Mouse (Mus musculus): Measurements from ENCODE around the gene Spg11.

Spg11 gene

GRCm38 (mm10) chr2:122117961-122118958 lies at the start of gene Spg11:
Gene Spg11 (minus strand): TSS chr2:122118386.
- in situ Hi-C loops (cut with MseI, MboI), result no loop called here

- in situ Hi-C loops (cut with MseI, MboI), result no loop called here
Measured at GRCm38 (mm10) chr2:122164293-122164692, 46.1 kb upstream of the Spg11 start.

GRCm38 (mm10) chr2:122163430-122164195 lies 45.4 kb upstream of the Spg11 start:
- in situ Hi-C loops (cut with MseI, MboI), result no loop called here

DNA sequence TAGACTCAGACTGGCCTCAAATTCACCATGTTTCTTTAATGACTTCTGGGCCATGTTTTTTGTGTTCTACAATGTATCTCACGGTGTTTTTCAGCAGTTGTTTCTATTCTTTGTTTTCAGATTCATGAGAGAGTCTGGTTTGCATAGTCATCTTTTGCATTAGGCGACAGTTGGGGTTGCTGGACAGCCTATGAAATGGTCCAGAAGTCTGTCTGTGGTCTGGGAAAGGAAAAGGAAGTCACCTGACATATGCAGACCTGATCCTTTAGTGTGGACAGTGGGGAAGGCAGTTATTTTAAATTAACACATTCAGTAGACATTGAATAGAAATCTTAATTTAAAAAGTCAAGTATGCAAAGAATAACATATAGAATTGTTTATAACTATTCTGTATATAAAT lies 44.3 kb upstream of the Spg11 start:
- in situ Hi-C loops (cut with MseI, MboI), result no loop called here

DNA sequence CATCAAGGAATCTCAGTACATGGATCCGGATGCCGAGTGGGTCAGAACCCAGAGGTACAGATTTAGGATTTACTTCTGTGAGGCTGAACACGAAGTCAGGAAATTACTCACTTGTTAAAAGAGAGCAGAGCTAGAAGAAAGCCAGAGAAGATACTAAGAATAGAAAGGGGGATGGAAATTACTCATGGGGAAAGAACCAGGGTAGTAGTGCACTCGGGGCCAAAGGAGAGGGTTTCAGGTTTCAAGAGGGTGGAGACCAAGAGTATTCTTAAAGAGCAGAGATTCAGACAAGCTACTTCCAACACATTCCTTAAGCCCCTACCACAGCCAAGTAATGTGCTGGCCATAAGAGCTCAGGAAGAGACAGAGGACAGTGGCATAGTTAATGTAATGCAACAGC lies 43.4 kb upstream of the Spg11 start:
- in situ Hi-C loops (cut with MseI, MboI), result no loop called here

- in situ Hi-C loops (cut with MseI, MboI), result no loop called here
Measured at GRCm38 (mm10) chr2:122160680-122161079, 42.5 kb upstream of the Spg11 start, which contains the start of gene Trim69. Gene Trim69 (plus strand): TSS chr2:122160700.

GRCm38 (mm10) chr2:122159667-122160066 lies 41.5 kb upstream of the Spg11 start:
- in situ Hi-C loops (cut with MseI, MboI), result loop anchor here in 1 of 2 experiments (5.0 kb wide), 1 partner anchor 82 kb away; no protein-coding TSS in a partner anchor

- in situ Hi-C loops (cut with MseI, MboI), result loop anchor here in 1 of 2 experiments (5.0 kb wide), 1 partner anchor 81 kb away; no protein-coding TSS in a partner anchor
Measured at GRCm38 (mm10) chr2:122158362-122158802, 40.2 kb upstream of the Spg11 start.

DNA sequence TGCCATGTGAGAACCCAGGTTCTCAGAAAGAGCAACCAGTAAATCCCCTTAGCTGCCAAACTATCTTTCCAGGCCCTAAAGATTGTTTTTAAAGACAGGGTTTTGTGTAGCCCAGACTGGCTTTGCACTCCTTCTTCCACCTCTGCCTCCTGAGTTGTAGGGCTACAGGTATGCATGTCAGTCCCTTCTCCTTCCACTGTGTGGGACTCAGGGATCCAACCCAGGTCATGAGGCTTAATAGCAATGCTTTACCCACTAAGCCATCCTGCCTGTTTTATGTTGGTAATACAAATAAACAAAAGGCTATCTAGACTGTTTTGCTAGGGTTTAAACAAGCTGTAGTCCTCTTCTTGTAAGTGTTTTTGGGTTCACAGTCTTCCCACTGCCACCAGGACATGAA lies 39.4 kb upstream of the Spg11 start:
- in situ Hi-C loops (cut with MseI, MboI), result loop anchor here in 1 of 2 experiments (5.0 kb wide), 1 partner anchor 80 kb away; no protein-coding TSS in a partner anchor

GRCm38 (mm10) chr2:122156051-122156700 lies 38.0 kb upstream of the Spg11 start:
- in situ Hi-C loops (cut with MseI, MboI), result loop anchor here in 1 of 2 experiments (5.0 kb wide), 1 partner anchor 79 kb away; no protein-coding TSS in a partner anchor

- in situ Hi-C loops (cut with MseI, MboI), result loop anchor here in 1 of 2 experiments (5.0 kb wide), 1 partner anchor 78 kb away; no protein-coding TSS in a partner anchor
Measured at GRCm38 (mm10) chr2:122155292-122155691, 37.1 kb upstream of the Spg11 start.

GRCm38 (mm10) chr2:122154479-122154878 lies 36.3 kb upstream of the Spg11 start:
- in situ Hi-C loops (cut with MseI, MboI), result loop anchor here in 1 of 2 experiments (5.0 kb wide), 1 partner anchor 82 kb away; no protein-coding TSS in a partner anchor

GRCm38 (mm10) chr2:122153681-122154365 lies 35.6 kb upstream of the Spg11 start:
- in situ Hi-C loops (cut with MseI, MboI), result loop anchor here in 1 of 2 experiments (5.0 kb wide), 1 partner anchor 82 kb away; no protein-coding TSS in a partner anchor

GRCm38 (mm10) chr2:122152850-122153249 lies 34.7 kb upstream of the Spg11 start:
- in situ Hi-C loops (cut with MseI, MboI), result loop anchor here in 1 of 2 experiments (5.0 kb wide), 1 partner anchor 81 kb away; no protein-coding TSS in a partner anchor

DNA sequence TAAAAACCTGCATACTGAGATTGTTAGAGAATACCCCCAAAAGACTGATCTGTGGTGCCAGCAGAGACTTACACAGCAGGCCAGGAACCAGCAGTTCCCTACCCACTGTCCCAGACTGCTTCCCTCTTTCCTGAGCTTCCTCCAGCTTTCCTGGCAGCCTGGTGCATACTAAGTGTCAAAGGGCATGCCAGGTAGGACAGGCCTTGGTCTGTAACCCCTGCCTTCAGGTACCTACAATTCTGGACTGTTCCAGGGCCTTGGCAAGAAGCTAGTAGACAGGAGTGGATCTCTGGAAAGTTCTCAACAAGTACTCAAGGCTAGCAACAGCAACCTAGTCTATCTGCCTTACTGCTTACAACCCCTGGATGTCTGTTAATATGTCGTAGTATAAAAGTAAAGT lies 33.0 kb upstream of the Spg11 start:
- in situ Hi-C loops (cut with MseI, MboI), result loop anchor here in 1 of 2 experiments (5.0 kb wide), 1 partner anchor 79 kb away; no protein-coding TSS in a partner anchor

DNA sequence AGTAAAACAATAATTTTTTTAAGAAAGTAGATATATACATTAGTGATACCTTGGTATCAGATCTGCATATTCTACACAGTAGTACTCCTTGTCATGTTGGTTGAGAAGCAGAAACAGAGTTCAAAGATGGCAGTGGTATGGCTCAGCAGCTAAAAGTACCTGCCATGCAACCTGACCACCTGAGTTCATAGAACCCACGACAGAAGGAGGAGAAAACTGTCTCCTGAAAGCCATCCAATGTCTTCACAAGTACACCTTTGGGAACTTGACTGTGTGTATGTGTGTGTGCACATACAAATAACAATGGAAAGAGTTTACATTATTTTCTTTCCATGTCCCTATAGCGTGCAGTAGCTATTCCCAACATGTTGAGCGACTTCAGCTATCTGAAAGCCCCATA lies 31.5 kb upstream of the Spg11 start:
- in situ Hi-C loops (cut with MseI, MboI), result loop anchor here in 1 of 2 experiments (5.0 kb wide), 1 partner anchor 77 kb away; no protein-coding TSS in a partner anchor

DNA sequence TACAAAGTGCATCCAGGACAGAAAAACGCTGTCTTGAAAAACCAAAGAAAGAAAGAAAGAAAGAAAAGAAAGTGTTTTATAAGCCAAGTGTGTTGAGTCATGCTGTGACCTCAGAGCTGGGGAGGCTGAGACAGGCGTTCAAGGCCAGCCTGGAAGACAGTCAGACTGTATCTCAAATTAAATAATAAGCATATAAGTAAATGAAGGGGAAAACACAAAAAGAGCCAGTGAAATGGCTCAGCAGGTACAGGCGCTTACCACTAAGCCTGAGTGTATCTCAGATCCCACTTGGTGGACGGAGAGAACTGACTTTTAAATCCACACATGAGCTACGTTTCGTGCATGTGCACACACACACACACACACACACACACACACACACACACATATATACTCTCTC lies 31.1 kb upstream of the Spg11 start:
- in situ Hi-C loops (cut with MseI, MboI), result no loop called here

DNA sequence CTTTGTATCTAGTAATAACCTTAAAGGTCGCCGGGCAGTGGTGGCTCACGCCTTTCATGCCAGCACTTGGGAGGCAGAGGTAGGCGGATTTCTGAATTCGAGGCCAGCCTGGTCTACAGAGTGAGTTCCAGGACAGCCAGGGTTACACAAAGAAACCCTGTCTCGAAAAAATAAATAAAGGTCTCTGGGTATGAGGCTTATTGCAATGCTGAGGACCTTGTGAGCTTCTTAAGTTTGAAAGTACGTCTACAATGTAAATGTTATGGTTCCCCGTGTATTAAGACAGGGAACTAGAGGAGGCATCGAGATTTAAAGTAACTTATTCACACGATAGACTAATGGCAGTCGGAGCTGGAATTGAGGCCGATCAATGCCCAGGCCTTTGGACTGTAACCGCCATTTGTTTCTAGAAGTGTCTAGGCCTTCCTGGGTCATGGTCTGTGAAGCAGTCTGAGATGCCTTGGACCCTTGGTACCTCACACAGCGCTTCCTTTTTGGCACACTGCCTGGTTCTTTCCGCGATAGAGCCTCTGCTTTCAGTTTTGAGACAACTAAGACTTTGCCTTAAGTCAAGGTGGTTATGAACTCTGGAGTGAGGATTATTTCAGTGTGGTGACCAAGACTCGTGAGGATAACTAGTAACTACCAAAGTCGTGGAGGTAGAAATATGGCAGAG lies 30.2 kb upstream of the Spg11 start:
- in situ Hi-C loops (cut with MseI, MboI), result no loop called here

DNA sequence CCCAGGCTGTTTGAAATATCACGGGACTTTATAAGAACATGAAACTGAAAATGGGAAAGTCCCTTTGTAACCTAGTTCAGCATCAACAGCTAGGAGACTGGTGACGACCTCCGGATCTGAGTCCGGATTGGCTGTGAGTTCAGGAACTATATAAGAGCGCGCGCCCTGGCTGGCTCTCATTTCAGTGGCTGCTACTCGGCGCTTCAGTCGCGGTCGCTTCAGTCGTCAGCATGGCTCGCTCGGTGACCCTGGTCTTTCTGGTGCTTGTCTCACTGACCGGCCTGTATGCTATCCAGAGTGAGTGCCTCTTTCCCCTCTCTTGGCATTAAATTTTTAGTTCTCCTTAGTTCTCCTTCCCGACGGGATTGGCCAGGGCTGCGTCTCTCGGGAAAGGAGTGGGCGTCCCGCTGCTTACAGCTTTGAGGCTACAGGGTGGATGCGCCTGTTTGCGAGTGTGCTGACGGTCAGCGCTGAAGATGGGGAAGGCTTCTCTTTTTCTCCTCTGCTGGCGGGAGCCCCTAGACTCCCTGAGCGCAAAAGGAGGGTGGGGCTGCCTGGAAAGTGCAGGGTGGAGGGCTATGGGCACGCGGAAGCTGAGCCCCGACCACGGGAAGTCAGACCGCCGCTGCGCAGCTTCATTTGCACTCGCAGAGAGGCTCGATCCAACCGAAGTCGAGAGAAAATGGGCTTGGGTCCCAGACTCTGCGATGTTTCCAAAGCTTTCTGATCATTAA lies 29.5 kb upstream of the Spg11 start, which contains the start of gene B2m:
Gene B2m, plus strand, starts transcription at position 179 of the 734 bp plus-strand sequence.
- in situ Hi-C loops (cut with MseI, MboI), result no loop called here
